Mouse (Mus musculus) spleen, postnatal 14 days (tissue): ENCODE results near the gene Ccdc51.

Source experiments
- DNase-seq, 2 experiments: peaks; one replicate each; pipeline ENCODE4 v3.0.0; 2021 to 2022; ENCODE audit warnings: low spot score in 2 of 2

Gene Ccdc51

GRCm38 (mm10) chr9:109096251-109096661, 14.0 kb downstream of the Ccdc51 start:
- DNase-seq, result no peak

GRCm38 (mm10) chr9:109096856-109097255, 14.6 kb downstream of the Ccdc51 start:
- DNase-seq, result no peak

GRCm38 (mm10) chr9:109097291-109097690, 15.0 kb downstream of the Ccdc51 start:
- no peak for DNase-seq

GRCm38 (mm10) chr9:109097831-109098230, 15.5 kb downstream of the Ccdc51 start:
- DNase-seq, result no peak

GRCm38 (mm10) chr9:109098366-109098765, 16.1 kb downstream of the Ccdc51 start:
- no peak for DNase-seq

GRCm38 (mm10) chr9:109098969-109099368, 16.7 kb downstream of the Ccdc51 start:
- DNase-seq, result no peak

- no peak for DNase-seq
Measured at GRCm38 (mm10) chr9:109100307-109100928, 18.1 kb downstream of the Ccdc51 start.

GRCm38 (mm10) chr9:109101933-109102445, 19.7 kb downstream of the Ccdc51 start:
- no peak for DNase-seq

GRCm38 (mm10) chr9:109102541-109102940, 20.2 kb downstream of the Ccdc51 start:
- DNase-seq, result no peak

- no peak for DNase-seq
Measured at GRCm38 (mm10) chr9:109103250-109103649, 21.0 kb downstream of the Ccdc51 start.

- no peak for DNase-seq
Measured at GRCm38 (mm10) chr9:109104083-109104482, 21.8 kb downstream of the Ccdc51 start.

GRCm38 (mm10) chr9:109105011-109105410, 22.7 kb downstream of the Ccdc51 start:
- DNase-seq, result no peak

GRCm38 (mm10) chr9:109105648-109106047, 23.4 kb downstream of the Ccdc51 start:
- no peak for DNase-seq

GRCm38 (mm10) chr9:109107341-109107740, 25.0 kb downstream of the Ccdc51 start:
- no peak for DNase-seq

- no peak for DNase-seq
Measured at GRCm38 (mm10) chr9:109110240-109110639, 27.9 kb downstream of the Ccdc51 start.

- DNase-seq, result no peak
Measured at GRCm38 (mm10) chr9:109111101-109111500, 28.8 kb downstream of the Ccdc51 start.

GRCm38 (mm10) chr9:109111591-109111990, 29.3 kb downstream of the Ccdc51 start:
- peak in 1 of 2 experiments; percentile 5 for DNase-seq

- peak in 1 of 2 experiments; percentile 2 for DNase-seq
Measured at GRCm38 (mm10) chr9:109113331-109113730, 31.0 kb downstream of the Ccdc51 start.

- peak in 1 of 2 experiments; percentile 5 for DNase-seq
Measured at GRCm38 (mm10) chr9:109114276-109114675, 32.0 kb downstream of the Ccdc51 start.

GRCm38 (mm10) chr9:109114871-109115270, 32.6 kb downstream of the Ccdc51 start:
- DNase-seq, result no peak

GRCm38 (mm10) chr9:109116205-109116604, 33.9 kb downstream of the Ccdc51 start:
- DNase-seq, result no peak

GRCm38 (mm10) chr9:109118106-109118505, 35.8 kb downstream of the Ccdc51 start:
- no peak for DNase-seq

- DNase-seq, result no peak
Measured at GRCm38 (mm10) chr9:109119571-109119970, 37.3 kb downstream of the Ccdc51 start.

- no peak for DNase-seq
Measured at GRCm38 (mm10) chr9:109120956-109121355, 38.7 kb downstream of the Ccdc51 start.
